Mouse (Mus musculus): ENCODE results near the gene Svip. TPM values are rescaled to one million over a fixed set of nuclear protein-coding genes. Genes with fewer than 3 reads are reported as not detected.
A peak's percentile ranks its signal among the peaks of the same experiment; 100 is the strongest.

The Svip gene
- 10 to 100 TPM; 12.4 to 14.9 TPM for total RNA-seq (2021)
- long read RNA-seq, experiment 1, transcript Svip-201 (4 exons, 3,053 nt) = major isoform, 21 of 23 reads
- long read RNA-seq, experiment 1, partial matches to known transcripts = 0 of 23 reads
- long read RNA-seq, experiment 1, other reads (novel, unspliced or antisense) = 2 of 23 reads
- long read RNA-seq, experiment 2, transcript Svip-201 (4 exons, 3,053 nt) = major isoform, 37 of 40 reads
- long read RNA-seq, experiment 2, partial matches to known transcripts = 0 of 40 reads
- long read RNA-seq, experiment 2, other reads (novel, unspliced or antisense) = 3 of 40 reads

- DNase-seq = peak; percentile 87
These were observed at the start of gene Svip for GRCm38 (mm10) chr7:52005511-52006295. TSS of gene Svip (minus strand) at chr7:52006018.

GRCm38 (mm10) chr7:52037600-52038582 is 32.1 kb upstream of the Svip start:
- no peak for DNase-seq

GRCm38 (mm10) chr7:52024050-52024626 is 18.3 kb upstream of the Svip start:
- DNase-seq = no peak

GRCm38 (mm10) chr7:52022039-52022438 is 16.2 kb upstream of the Svip start:
- no peak for DNase-seq

- DNase-seq = no peak
These were observed 9.8 kb upstream of the Svip start, which contains the start of gene 1700015G11Rik for GRCm38 (mm10) chr7:52015628-52016027. TSS of gene 1700015G11Rik (minus strand) at chr7:52015728.

- DNase-seq = no peak
These were observed 9.4 kb upstream of the Svip start for GRCm38 (mm10) chr7:52015180-52015579.

- DNase-seq = no peak
These were observed 7.6 kb upstream of the Svip start for GRCm38 (mm10) chr7:52013457-52013856.

GRCm38 (mm10) chr7:52007138-52007537 is 1.3 kb upstream of the Svip start:
- no peak for DNase-seq

GRCm38 (mm10) chr7:52006296-52006630 is 445 bp upstream of the Svip start:
- no peak for DNase-seq

- no peak for DNase-seq
These were observed 14.8 kb downstream of the Svip start for GRCm38 (mm10) chr7:51991020-51991419.

GRCm38 (mm10) chr7:51986909-51987308 is 18.9 kb downstream of the Svip start:
- DNase-seq = no peak

GRCm38 (mm10) chr7:51985763-51986162 is 20.1 kb downstream of the Svip start:
- no peak for DNase-seq

- no peak for DNase-seq
These were observed 23.5 kb downstream of the Svip start for GRCm38 (mm10) chr7:51982303-51982702.

- no peak for DNase-seq
These were observed 26.5 kb downstream of the Svip start for GRCm38 (mm10) chr7:51979271-51979670.

- no peak for DNase-seq
These were observed 30.6 kb downstream of the Svip start for GRCm38 (mm10) chr7:51975181-51975580.

GRCm38 (mm10) chr7:51973526-51973925 is 32.3 kb downstream of the Svip start:
- DNase-seq = no peak

GRCm38 (mm10) chr7:51973091-51973490 is 32.7 kb downstream of the Svip start:
- no peak for DNase-seq

- DNase-seq = peak; percentile 11
These were observed 33.5 kb downstream of the Svip start for GRCm38 (mm10) chr7:51972252-51972855.

- no peak for DNase-seq
These were observed 36.4 kb downstream of the Svip start for GRCm38 (mm10) chr7:51969379-51969778.

GRCm38 (mm10) chr7:51967581-51967980 is 38.2 kb downstream of the Svip start:
- DNase-seq = no peak

- DNase-seq = no peak
These were observed 41.1 kb downstream of the Svip start for GRCm38 (mm10) chr7:51964681-51965080.

Data from gastrocnemius, postnatal 25 days (tissue).